Mouse (Mus musculus): ENCODE data around the gene Pan2.
"Not testable (repeated sequence)": the region's sequence is repeated elsewhere in the genome, so short reads cannot be mapped to it uniquely, and the experiment has no call there.

DNA sequence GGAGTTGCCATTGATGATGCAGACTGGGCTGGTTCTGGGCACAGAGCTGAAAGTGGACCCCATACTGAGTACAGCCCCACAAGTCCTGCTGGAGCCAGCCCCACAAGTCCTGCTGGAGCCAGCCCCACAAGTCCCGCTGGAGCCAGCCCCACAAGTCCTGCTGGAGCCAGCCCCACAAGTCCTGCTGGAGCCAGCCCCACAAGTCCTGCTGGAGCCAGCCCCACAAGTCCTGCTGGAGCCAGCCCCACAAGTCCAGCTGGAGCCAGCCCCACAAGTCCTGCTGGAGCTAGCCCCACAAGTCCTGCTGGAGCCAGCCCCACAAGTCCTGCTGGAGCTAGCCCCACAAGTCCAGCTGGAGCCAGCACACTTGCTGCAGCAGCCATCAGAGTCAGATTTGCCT, 12.5 kb upstream of the Pan2 start:
- not testable (repeated sequence) for TF ChIP-seq CTCF (IDR thresholded peaks at IDR 0.05; ENCODE audit: borderline replicate concordance, control insufficient read depth, extremely low read depth, insufficient read depth, low read length, poor library complexity); POLR2A (IDR thresholded peaks at IDR 0.05; ENCODE audit: control insufficient read depth, extremely low read depth, insufficient read depth, low read length, poor library complexity)
